Mouse (Mus musculus) CH12.LX (cell line): ENCODE results near the gene Aph1a.
"Not testable (repeated sequence)": the region's sequence is repeated elsewhere in the genome, so short reads cannot be mapped to it uniquely, and the experiment has no call there.

Experiments
- CHD2 ChIP-seq: IDR thresholded peaks from 2 replicates; pipeline ENCODE4 v1.6.1; 2011; ENCODE audit warnings: low read length, improper control_type of control experiment
- CTCF ChIP-seq, 2 experiments: IDR thresholded peaks in 1 of 2; conservative IDR thresholded peaks in 1 of 2; 2 replicates each; pipeline ENCODE4 v1.5.1; 2011 to 2012; ENCODE audit warnings: low read depth in 2 of 2, low read length in 2 of 2, improper control_type of control experiment in 1 of 2, inconsistent platforms in 1 of 2, mild to moderate bottlenecking in 1 of 2, moderate library complexity in 1 of 2
- ELF1 ChIP-seq: IDR thresholded peaks from 2 replicates; pipeline ENCODE4 v1.6.1; 2014; ENCODE audit warnings: low read depth, mild to moderate bottlenecking, inconsistent platforms, low read length, improper control_type of control experiment
- EP300 ChIP-seq: IDR thresholded peaks from 2 replicates; pipeline ENCODE4 v1.6.1; 2011; ENCODE audit warnings: low read length, improper control_type of control experiment
- JUND ChIP-seq: conservative IDR thresholded peaks from 2 replicates; pipeline ENCODE4 v1.6.1; 2011; ENCODE audit warnings: low read depth, low read length, improper control_type of control experiment
- MAX ChIP-seq: IDR thresholded peaks from 2 replicates; pipeline ENCODE4 v1.6.1; 2011; ENCODE audit warnings: low read length, improper control_type of control experiment
- MXI1 ChIP-seq: IDR thresholded peaks from 2 replicates; pipeline ENCODE4 v1.6.1; 2011; ENCODE audit warnings: mild to moderate bottlenecking, low read depth, low read length, improper control_type of control experiment
- MYC ChIP-seq: IDR thresholded peaks from 2 replicates; pipeline ENCODE4 v1.6.1; 2011; ENCODE audit warnings: low read depth, mild to moderate bottlenecking, improper control_type of control experiment, low read length
- NELFE ChIP-seq: IDR thresholded peaks from 2 replicates; pipeline ENCODE4 v1.6.1; 2011; ENCODE audit warnings: low read depth, low read length, improper control_type of control experiment
- NRF1 ChIP-seq: IDR thresholded peaks from 2 replicates; pipeline ENCODE4 v1.6.1; 2014; ENCODE audit warnings: low read depth, mild to moderate bottlenecking, inconsistent platforms, low read length, improper control_type of control experiment, moderate library complexity
- POLR2A ChIP-seq: IDR thresholded peaks from 2 replicates; pipeline ENCODE4 v1.6.1; 2011; ENCODE audit warnings: low read depth, mild to moderate bottlenecking, improper control_type of control experiment, low read length
- SMC3 ChIP-seq: IDR thresholded peaks from 2 replicates; pipeline ENCODE4 v1.6.1; 2011; ENCODE audit warnings: low read depth, low read length, improper control_type of control experiment
- USF1 ChIP-seq: IDR thresholded peaks from 2 replicates; pipeline ENCODE4 v1.6.1; 2014; ENCODE audit warnings: low read depth, mild to moderate bottlenecking, inconsistent platforms, low read length, improper control_type of control experiment
- ZNF384 ChIP-seq: IDR thresholded peaks from 2 replicates; pipeline ENCODE4 v1.6.1; 2012; ENCODE audit warnings: low read depth, low read length, improper control_type of control experiment, inconsistent platforms

DNA sequence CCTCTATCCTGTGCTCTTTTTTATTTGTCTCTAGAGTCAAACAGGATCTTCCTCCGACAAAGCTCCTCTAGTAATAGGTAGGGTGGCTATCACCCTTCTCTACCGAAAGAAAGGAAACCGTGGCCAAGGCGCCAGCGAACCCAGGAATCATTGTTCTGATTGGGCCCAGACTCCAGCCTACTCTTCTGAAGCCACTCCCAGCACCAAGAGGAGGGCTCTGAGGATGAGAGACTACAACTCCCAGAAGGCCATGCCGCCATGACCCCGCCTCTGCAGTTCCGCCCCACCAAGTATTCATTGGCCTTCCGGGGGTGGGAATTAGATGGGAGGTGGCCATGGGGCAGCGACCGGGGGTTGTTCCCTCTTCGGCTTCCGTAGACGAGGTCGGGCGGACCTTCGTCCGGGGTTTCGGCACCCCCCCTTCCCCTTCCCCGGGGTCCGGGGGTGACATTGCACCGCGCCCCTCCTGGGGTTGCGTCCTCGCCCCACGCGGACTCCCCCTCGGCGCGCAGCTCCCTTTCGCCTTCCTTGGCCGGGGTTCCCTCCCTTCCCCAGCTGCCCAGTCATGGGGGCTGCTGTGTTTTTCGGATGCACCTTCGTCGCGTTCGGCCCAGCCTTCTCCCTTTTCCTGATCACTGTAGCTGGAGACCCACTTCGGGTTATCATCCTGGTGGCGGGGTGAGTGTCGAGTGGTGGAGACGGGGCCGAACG, at the start of gene Aph1a:
- not testable (repeated sequence) for TF ChIP-seq CTCF (conservative IDR thresholded peaks at IDR 0.05 in 1 of 2, IDR thresholded peaks at IDR 0.05 in 1 of 2; ENCODE audit: low read depth in 2 of 2, low read length in 2 of 2); JUND; MXI1; ZNF384; EP300; SMC3; USF1
- TF ChIP-seq NRF1 (peak; percentile 44), MAX (peak; percentile 58), POLR2A (peak; percentile 76), MYC (peak; percentile 46; the same call in 1 of the 2 replicates), ELF1 (peak; percentile 93), CHD2 (peak; percentile 26; the same call in 1 of the 2 replicates), NELFE (peak; percentile 85)
